Mouse (Mus musculus) cortical plate, adult 2 months (tissue): ENCODE measurements around the gene Zfp748.

Source experiments
- CTCF ChIP-seq: fragments of 200-500 bp; IDR thresholded peaks from 2 replicates; pipeline ENCODE4 v1.5.1; 2011; ENCODE audit warnings: mild to moderate bottlenecking, control low read depth, low read length; ENCODE audit not compliant: insufficient read depth; ENCODE audit errors: extremely low read depth
- POLR2A ChIP-seq: fragments of 200-500 bp; IDR thresholded peaks from 2 replicates; pipeline ENCODE4 v1.6.1; 2011; ENCODE audit warnings: mild to moderate bottlenecking, low read length, control low read depth; ENCODE audit not compliant: insufficient read depth; ENCODE audit errors: extremely low read depth

DNA sequence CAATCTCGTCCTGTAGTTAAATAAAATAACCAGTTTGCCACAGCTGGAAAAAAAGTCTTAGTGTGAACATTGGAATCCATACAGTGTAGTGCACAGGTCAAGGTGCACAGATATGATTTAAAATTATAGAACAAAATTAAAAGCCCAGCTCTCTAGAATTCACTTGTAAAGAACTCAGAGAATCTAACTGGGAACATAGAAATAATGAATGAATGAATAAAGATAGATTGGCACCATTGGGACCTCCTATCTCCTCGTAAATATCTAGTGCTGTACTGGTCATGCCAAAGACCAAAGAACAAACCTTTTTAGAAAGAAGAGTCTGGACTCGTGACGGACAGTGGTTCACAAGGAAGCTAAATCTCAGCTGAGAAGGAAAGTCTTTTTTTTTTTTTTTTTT is at the start of gene Zfp748:
- TF ChIP-seq CTCF = no peak
- no peak for TF ChIP-seq POLR2A
